Mouse (Mus musculus) G1E (cell line): ENCODE results near the gene Adgre4. TPM values are rescaled to one million over a fixed set of nuclear protein-coding genes. Genes with fewer than 3 reads are reported as not detected.

Experiments used
- ATAC-seq: 2 replicates; pipeline ENCODE4 v1.8.0; 2016; ENCODE audit warnings: mild to moderate bottlenecking; ENCODE audit not compliant: insufficient number of reproducible peaks, poor library complexity, low FRiP score, severe bottlenecking; ENCODE audit errors: extremely low read depth
- DNase-seq: peaks from one replicate; pipeline ENCODE4 v3.0.0; 2012; ENCODE audit warnings: low spot score
- H3K27me3 ChIP-seq: 2 replicates; pipeline ENCODE4 v1.6.1; 2012; ENCODE audit warnings: mild to moderate bottlenecking, low read length, inconsistent platforms; ENCODE audit not compliant: insufficient read depth
- H3K36me3 ChIP-seq: replicated peaks from 2 replicates; pipeline ENCODE3; 2012; ENCODE audit warnings: mild to moderate bottlenecking, inconsistent platforms
- H3K4me1 ChIP-seq: 2 replicates; pipeline ENCODE4 v1.6.1; 2012; ENCODE audit warnings: low read depth, low read length, inconsistent platforms, mixed read lengths; ENCODE audit not compliant: insufficient read depth
- H3K4me3 ChIP-seq: 2 replicates; pipeline ENCODE4 v1.5.1; 2012; ENCODE audit warnings: low read depth, mild to moderate bottlenecking, inconsistent platforms, low read length, moderate library complexity, mixed read lengths
- H3K9me3 ChIP-seq: replicated peaks from 2 replicates; pipeline ENCODE4 v1.6.1; 2012; ENCODE audit warnings: inconsistent platforms
- CTCF ChIP-seq: IDR thresholded peaks from 2 replicates; pipeline ENCODE4 v1.5.1; 2012; ENCODE audit warnings: low read depth, low read length, inconsistent platforms, mixed read lengths
- GATA1 ChIP-seq: IDR thresholded peaks from 2 replicates; pipeline ENCODE4 v1.6.1; 2012; ENCODE audit warnings: borderline replicate concordance, low read length, inconsistent platforms, mixed read lengths
- GATA2 ChIP-seq: IDR thresholded peaks from 2 replicates; pipeline ENCODE4 v1.6.1; 2012; ENCODE audit warnings: low read depth, low read length, inconsistent platforms, borderline replicate concordance
- POLR2AphosphoS5 ChIP-seq: IDR thresholded peaks from 2 replicates; pipeline ENCODE4 v1.6.1; 2012; ENCODE audit warnings: low read depth, low read length, inconsistent platforms; ENCODE audit not compliant: insufficient replicate concordance
- TAL1 ChIP-seq: conservative IDR thresholded peaks from 2 replicates; pipeline ENCODE4 v1.6.1; 2012; ENCODE audit warnings: low read depth, low read length, inconsistent platforms, mixed read lengths
- polyA plus RNA-seq: library from polyadenylated mRNA; stranded (reverse); fragments of >175 nt; gene quantifications from 2 replicates; pipeline ENCODE4 v1.2.3, GENCODE M21; 2012
- total RNA-seq, 2 experiments: library from RNA; stranded (forward) in 1 of 2; stranded (reverse) in 1 of 2; fragments of 200-1000 nt in 1 of 2; fragments of >200 nt in 1 of 2; fragmentation: Nextera tagmentation in 1 of 2; gene quantifications; 2 replicates each; pipeline ENCODE4 v1.2.3; 2014 to 2017

The Adgre4 gene
- total and polyA plus RNA-seq, 3 experiments, result 0.02 to 1.1 (median 0.53) TPM

DNA sequence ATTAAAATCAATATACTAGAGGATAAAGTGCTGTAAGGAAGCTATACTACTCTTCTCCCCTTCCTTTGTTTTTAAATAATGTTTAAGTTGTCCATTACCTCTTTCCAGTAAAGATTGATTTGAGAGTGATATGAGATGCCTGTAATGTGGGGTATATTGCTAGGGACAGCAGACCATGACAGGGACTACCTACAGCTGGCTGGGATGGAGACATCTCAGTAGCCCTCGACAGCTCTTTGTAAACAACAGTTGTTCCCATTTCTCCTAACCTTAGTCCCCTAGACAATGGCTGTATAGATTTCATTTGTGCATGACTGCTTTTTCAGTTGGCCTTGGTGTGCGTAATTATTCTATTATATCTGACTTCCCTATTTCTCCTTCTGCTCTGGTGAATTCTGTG is 153.3 kb downstream of the Adgre4 start:
- no peak for TF ChIP-seq TAL1
- no peak for TF ChIP-seq GATA2
- no peak for TF ChIP-seq GATA1
- TF ChIP-seq POLR2AphosphoS5, result no peak
- no peak for TF ChIP-seq CTCF
- ATAC-seq (no peak), DNase-seq (no peak)
- no peak overlapping the region for H3K4me3 ChIP-seq
- no peaks in the 10 kb centered on the region for H3K27me3 ChIP-seq
- peaks cover 2% of the 10 kb centered on the region; the same call in 1 of the 2 replicates for H3K4me1 ChIP-seq
- peaks cover 11% of the 10 kb centered on the region for H3K9me3 ChIP-seq
- no peaks in the 10 kb centered on the region for H3K36me3 ChIP-seq

Other genes starting within 250 kb of the Adgre4 start
- gene Vmn2r118, start 124.8 kb upstream of the Adgre4 start, total RNA-seq (2014; fragmentation: Nextera tagmentation), result not detected in 2 replicates
- 0.06 TPM in 1 of 2 replicates, not detected in the other for gene Vmn2r118, start 124.8 kb upstream of the Adgre4 start, total RNA-seq (2017)
- not detected in 2 replicates for gene Vmn2r118, start 124.8 kb upstream of the Adgre4 start, polyA plus RNA-seq
- gene Pot1b, start 37.4 kb upstream of the Adgre4 start, total RNA-seq (2014; fragmentation: Nextera tagmentation), result 18.4 and 24.8 TPM in 2 replicates
- gene Pot1b, start 37.4 kb upstream of the Adgre4 start, total RNA-seq (2017), result 13.1 and 14.0 TPM in 2 replicates
- 0.45 and 0.67 TPM in 2 replicates for gene Pot1b, start 37.4 kb upstream of the Adgre4 start, polyA plus RNA-seq
- gene Zfp119a, start 128.9 kb downstream of the Adgre4 start, total RNA-seq (2014; fragmentation: Nextera tagmentation), result 7.7 and 10.0 TPM in 2 replicates
- 8.4 TPM in 2 replicates for gene Zfp119a, start 128.9 kb downstream of the Adgre4 start, total RNA-seq (2017)
- 0.09 and 0.26 TPM in 2 replicates for gene Zfp119a, start 128.9 kb downstream of the Adgre4 start, polyA plus RNA-seq
- 14.7 and 21.5 TPM in 2 replicates for gene Zfp959, start 142.1 kb downstream of the Adgre4 start, total RNA-seq (2014; fragmentation: Nextera tagmentation)
- gene Zfp959, start 142.1 kb downstream of the Adgre4 start, total RNA-seq (2017), result 17.8 and 19.9 TPM in 2 replicates
- 1.2 and 1.3 TPM in 2 replicates for gene Zfp959, start 142.1 kb downstream of the Adgre4 start, polyA plus RNA-seq
- gene Zfp119b, start 199.5 kb downstream of the Adgre4 start, total RNA-seq (2014; fragmentation: Nextera tagmentation), result 2.2 and 4.2 TPM in 2 replicates
- gene Zfp119b, start 199.5 kb downstream of the Adgre4 start, total RNA-seq (2017), result 7.8 and 10.0 TPM in 2 replicates
- gene Zfp119b, start 199.5 kb downstream of the Adgre4 start, polyA plus RNA-seq, result 0.22 and 0.39 TPM in 2 replicates
- gene Ebi3, start 202.7 kb downstream of the Adgre4 start, total RNA-seq (2014; fragmentation: Nextera tagmentation), result 0.63 and 0.98 TPM in 2 replicates
- 1.6 and 2.0 TPM in 2 replicates for gene Ebi3, start 202.7 kb downstream of the Adgre4 start, total RNA-seq (2017)
- 2.5 and 2.6 TPM in 2 replicates for gene Ebi3, start 202.7 kb downstream of the Adgre4 start, polyA plus RNA-seq
- 8.3 and 12.6 TPM in 2 replicates for gene Yju2, start 209.1 kb downstream of the Adgre4 start, total RNA-seq (2014; fragmentation: Nextera tagmentation)
- gene Yju2, start 209.1 kb downstream of the Adgre4 start, total RNA-seq (2017), result 16.7 and 18.1 TPM in 2 replicates
- 27.8 and 33.5 TPM in 2 replicates for gene Yju2, start 209.1 kb downstream of the Adgre4 start, polyA plus RNA-seq
- gene Shd, start 220.5 kb downstream of the Adgre4 start, total RNA-seq (2014; fragmentation: Nextera tagmentation), result not detected in 2 replicates
- gene Shd, start 220.5 kb downstream of the Adgre4 start, total RNA-seq (2017), result 0.58 TPM in 1 of 2 replicates, not detected in the other
- 0.33 and 0.59 TPM in 2 replicates for gene Shd, start 220.5 kb downstream of the Adgre4 start, polyA plus RNA-seq
- not detected in 2 replicates for gene Fsd1, start 236.5 kb downstream of the Adgre4 start, total RNA-seq (2014; fragmentation: Nextera tagmentation)
- 0.27 TPM in 1 of 2 replicates, not detected in the other for gene Fsd1, start 236.5 kb downstream of the Adgre4 start, total RNA-seq (2017)
- not detected in 2 replicates for gene Fsd1, start 236.5 kb downstream of the Adgre4 start, polyA plus RNA-seq